Mouse (Mus musculus) embryonic fibroblast, embryonic 13.5 days (primary cell): ENCODE data around the gene Ddx3x.

Source experiments
- CTCF ChIP-seq: IDR thresholded peaks from 2 replicates; pipeline ENCODE4 v1.5.1; 2011; ENCODE audit warnings: mild to moderate bottlenecking, control low read depth, low read length, moderate library complexity, borderline replicate concordance; ENCODE audit not compliant: insufficient read depth
- POLR2A ChIP-seq: IDR thresholded peaks from 2 replicates; pipeline ENCODE4 v1.6.1; 2011; ENCODE audit warnings: low read depth, mild to moderate bottlenecking, control low read depth, low read length, moderate library complexity

- no peak for TF ChIP-seq POLR2A
- TF ChIP-seq CTCF = no peak
Measured at GRCm38 (mm10) chrX:13244588-13244987, 36.2 kb upstream of the Ddx3x start.
